Mouse (Mus musculus) MEL (cell line): ENCODE data around the gene Vps37d. TPM values are rescaled to one million over a fixed set of nuclear protein-coding genes. Genes with fewer than 3 reads are reported as not detected.

Experiments used
- DNase-seq: peaks from one replicate; pipeline ENCODE4 v3.0.0; 2011; ENCODE audit warnings: low read depth, low spot score
- H3K27ac ChIP-seq: 2 replicates; pipeline ENCODE4 v1.5.1; 2012; ENCODE audit warnings: low read depth, mild to moderate bottlenecking, control low read depth, low read length, moderate library complexity; ENCODE audit not compliant: control insufficient read depth
- H3K27me3 ChIP-seq, 2 experiments: fragments of 150-350 bp in 1 of 2; sonication (generic) in 1 of 2; 2 replicates each; pipeline ENCODE4 v1.6.1; 2012; ENCODE audit warnings: low read length in 2 of 2, mild to moderate bottlenecking in 2 of 2, improper control_type of control experiment in 1 of 2, moderate library complexity in 1 of 2; ENCODE audit not compliant: insufficient read depth in 2 of 2, control insufficient read depth in 1 of 2
- H3K36me3 ChIP-seq, 2 experiments: 2 replicates each; pipeline ENCODE4 v1.6.1; 2012 to 2014; ENCODE audit warnings: low read length in 2 of 2, improper control_type of control experiment in 1 of 2, inconsistent platforms in 1 of 2, mild to moderate bottlenecking in 1 of 2; ENCODE audit not compliant: insufficient read depth in 2 of 2, control insufficient read depth in 1 of 2
- H3K4me1 ChIP-seq, 2 experiments: fragments of 150-350 bp in 1 of 2; sonication (generic) in 1 of 2; 2 replicates each; pipeline ENCODE4 v1.6.1; 2012; ENCODE audit warnings: low read length in 2 of 2, improper control_type of control experiment in 1 of 2, mild to moderate bottlenecking in 1 of 2; ENCODE audit not compliant: insufficient read depth in 2 of 2, control insufficient read depth in 1 of 2
- H3K4me3 ChIP-seq, 2 experiments: fragments of 150-350 bp in 1 of 2; sonication (generic) in 1 of 2; 2 replicates each; pipeline ENCODE4 v1.5.1; 2012; ENCODE audit warnings: low read depth in 2 of 2, low read length in 2 of 2, mild to moderate bottlenecking in 2 of 2, moderate library complexity in 2 of 2, control low read depth in 1 of 2, improper control_type of control experiment in 1 of 2; ENCODE audit not compliant: control insufficient read depth in 1 of 2, insufficient read depth in 1 of 2
- H3K79me2 ChIP-seq: 2 replicates; pipeline ENCODE4 v1.6.1; 2012; ENCODE audit warnings: mild to moderate bottlenecking, low read length, moderate library complexity; ENCODE audit not compliant: control insufficient read depth, poor library complexity, insufficient read depth
- H3K9ac ChIP-seq: 2 replicates; pipeline ENCODE4 v1.6.1; 2012; ENCODE audit warnings: low read depth, mild to moderate bottlenecking, control low read depth, low read length, moderate library complexity; ENCODE audit not compliant: control insufficient read depth, poor library complexity, severe bottlenecking
- H3K9me3 ChIP-seq: fragments of 150-350 bp; sonication (generic); replicated peaks from 2 replicates; pipeline ENCODE4 v1.6.1; 2012; ENCODE audit warnings: mild to moderate bottlenecking, low read length, improper control_type of control experiment, moderate library complexity; ENCODE audit not compliant: insufficient read depth
- CHD1 ChIP-seq: IDR thresholded peaks from 2 replicates; pipeline ENCODE4 v1.6.1; 2012; ENCODE audit warnings: low read depth, mild to moderate bottlenecking, inconsistent platforms, low read length, improper control_type of control experiment
- CTCF ChIP-seq, 3 experiments: IDR thresholded peaks in 2 of 3; conservative IDR thresholded peaks in 1 of 3; 2 replicates each; pipeline ENCODE4 v1.5.1; 2011 to 2012; ENCODE audit warnings: low read length in 3 of 3, low read depth in 2 of 3, mild to moderate bottlenecking in 2 of 3, improper control_type of control experiment in 1 of 3, inconsistent platforms in 1 of 3, mixed read lengths in 1 of 3, moderate library complexity in 1 of 3; ENCODE audit not compliant: control insufficient read depth in 1 of 3, insufficient read depth in 1 of 3, poor library complexity in 1 of 3, severe bottlenecking in 1 of 3
- EP300 ChIP-seq, 2 experiments: IDR thresholded peaks; 2 replicates each; pipeline ENCODE4 v1.6.1; 2011; ENCODE audit warnings: improper control_type of control experiment in 2 of 2, low read length in 2 of 2, low read depth in 1 of 2, mild to moderate bottlenecking in 1 of 2
- GATA1 ChIP-seq: IDR thresholded peaks from 2 replicates; pipeline ENCODE4 v1.6.1; 2011; ENCODE audit warnings: low read depth, low read length, improper control_type of control experiment
- KAT2A ChIP-seq: conservative IDR thresholded peaks from 2 replicates; pipeline ENCODE4 v1.6.1; 2012; ENCODE audit warnings: low read depth, low read length, improper control_type of control experiment, inconsistent platforms
- MXI1 ChIP-seq: IDR thresholded peaks from 2 replicates; pipeline ENCODE4 v1.6.1; 2011; ENCODE audit warnings: mild to moderate bottlenecking, low read depth, low read length, improper control_type of control experiment
- NRF1 ChIP-seq: IDR thresholded peaks from 2 replicates; pipeline ENCODE4 v1.6.1; 2014; ENCODE audit warnings: low read depth, mild to moderate bottlenecking, inconsistent platforms, low read length, improper control_type of control experiment, moderate library complexity; ENCODE audit not compliant: poor library complexity, insufficient read depth, severe bottlenecking
- POLR2AphosphoS2 ChIP-seq: IDR thresholded peaks from 2 replicates; pipeline ENCODE4 v1.6.1; 2011; ENCODE audit warnings: low read length, improper control_type of control experiment
- POLR2AphosphoS5 ChIP-seq: IDR thresholded peaks from 2 replicates; pipeline ENCODE4 v1.6.1; 2012; ENCODE audit warnings: low read depth, borderline replicate concordance, mild to moderate bottlenecking, inconsistent platforms, low read length, moderate library complexity, mixed read lengths
- RAD21 ChIP-seq: IDR thresholded peaks from 2 replicates; pipeline ENCODE4 v1.6.1; 2011; ENCODE audit warnings: mild to moderate bottlenecking, low read depth, low read length, improper control_type of control experiment
- RCOR1 ChIP-seq: IDR thresholded peaks from 2 replicates; pipeline ENCODE4 v1.6.1; 2012; ENCODE audit warnings: low read depth, mild to moderate bottlenecking, inconsistent platforms, low read length, improper control_type of control experiment
- SIN3A ChIP-seq: IDR thresholded peaks from 2 replicates; pipeline ENCODE4 v1.6.1; 2012; ENCODE audit warnings: low read length, improper control_type of control experiment, inconsistent platforms
- TAL1 ChIP-seq: IDR thresholded peaks from 2 replicates; pipeline ENCODE4 v1.6.1; 2012; ENCODE audit warnings: mild to moderate bottlenecking, inconsistent platforms, low read length, moderate library complexity, mixed read lengths
- TBP ChIP-seq: IDR thresholded peaks from 2 replicates; pipeline ENCODE4 v1.8.0; 2011; ENCODE audit warnings: low read depth, low read length, improper control_type of control experiment
- TCF12 ChIP-seq: IDR thresholded peaks from 2 replicates; pipeline ENCODE4 v1.6.1; 2014; ENCODE audit warnings: low read depth, mild to moderate bottlenecking, inconsistent platforms, low read length, improper control_type of control experiment, moderate library complexity
- USF2 ChIP-seq, 2 experiments: IDR thresholded peaks; 2 replicates each; pipeline ENCODE4 v1.6.1; 2011 to 2012; ENCODE audit warnings: improper control_type of control experiment in 2 of 2, low read length in 2 of 2, borderline replicate concordance in 1 of 2, inconsistent platforms in 1 of 2, low read depth in 1 of 2, mild to moderate bottlenecking in 1 of 2; ENCODE audit not compliant: insufficient read depth in 1 of 2
- ZNF384 ChIP-seq: IDR thresholded peaks from 2 replicates; pipeline ENCODE4 v1.6.1; 2012; ENCODE audit warnings: low read depth, mild to moderate bottlenecking, inconsistent platforms, low read length, improper control_type of control experiment
- polyA plus RNA-seq, 2 experiments: library from polyadenylated mRNA; stranded (reverse) in 1 of 2; unstranded in 1 of 2; fragments of >175 nt in 1 of 2; fragments of >200 nt in 1 of 2; gene quantifications; 2 replicates each; pipeline versions ENCODE4 v1.2.1 to v1.2.4; 2012; ENCODE audit warnings: low replicate concordance in 2 of 2, low read depth in 1 of 2; ENCODE audit not compliant: insufficient read length in 2 of 2, insufficient read depth in 1 of 2, missing spikeins in 1 of 2
- total RNA-seq: library from RNA; depleted of rRNA; stranded (reverse); fragments of 300-350 nt; gene quantifications from 2 replicates; pipeline ENCODE4 v1.2.3, GENCODE M21; 2012

Gene Vps37d
- total and polyA plus RNA-seq, 3 experiments = 0.31 to 1.2 TPM; not detected in 1

- no peak overlapping the region for H3K4me3 ChIP-seq
- H3K4me1 ChIP-seq = no peaks in the 10 kb centered on the region
- no peaks in the 10 kb centered on the region for H3K27me3 ChIP-seq
- TF ChIP-seq NRF1 = no peak
- TF ChIP-seq ZNF384 = no peak
- TF ChIP-seq SIN3A = no peak
- TF ChIP-seq RAD21 = no peak
- TF ChIP-seq TAL1 = no peak
- TF ChIP-seq CHD1 = no peak
- TF ChIP-seq EP300 (IDR thresholded peaks at IDR 0.05; ENCODE audit: low read depth in 1 of 2, low read length in 2 of 2) = no peak
- no peak for TF ChIP-seq USF2 (IDR thresholded peaks at IDR 0.05; ENCODE audit: borderline replicate concordance in 1 of 2, insufficient read depth in 1 of 2, low read depth in 1 of 2, low read length in 2 of 2)
- no peak for TF ChIP-seq TCF12
- no peak for TF ChIP-seq MXI1
- TF ChIP-seq TBP = no peak
- no peak for TF ChIP-seq CTCF (IDR thresholded peaks at IDR 0.05 in 2 of 3, conservative IDR thresholded peaks at IDR 0.05 in 1 of 3; ENCODE audit: control insufficient read depth in 1 of 3, insufficient read depth in 1 of 3, low read depth in 2 of 3, low read length in 3 of 3, poor library complexity in 1 of 3, severe bottlenecking in 1 of 3)
- no peak for TF ChIP-seq KAT2A
- no peak for TF ChIP-seq GATA1
- no peak for TF ChIP-seq POLR2AphosphoS2
- TF ChIP-seq, all 39 proteins: peak for 0
- DNase-seq = no peak
- Histone ChIP-seq H3K79me2 (no peaks in the 10 kb centered on the region), H3K9me3 (no peaks in the 10 kb centered on the region), H3K36me3 (no peaks in the 10 kb centered on the region), H3K9ac (no peak overlapping the region), H3K27ac (no peak overlapping the region)
Measured at GRCm38 (mm10) chr5:135044575-135044974, 33.5 kb downstream of the Vps37d start.

GRCm38 (mm10) chr5:135042105-135042788 lies 35.8 kb downstream of the Vps37d start:
- Histone ChIP-seq H3K9me3 (no peaks in the 10 kb centered on the region), H3K4me1 (no peaks in the 10 kb centered on the region), H3K27ac (no peak overlapping the region), H3K36me3 (no peaks in the 10 kb centered on the region), H3K9ac (no peak overlapping the region), H3K79me2 (no peaks in the 10 kb centered on the region), H3K4me3 (no peak overlapping the region), H3K27me3 (no peaks in the 10 kb centered on the region)
- no peak for DNase-seq
- TF ChIP-seq POLR2AphosphoS5 = no peak
- no peak for TF ChIP-seq RCOR1
- TF ChIP-seq ZNF384 = no peak
- no peak for TF ChIP-seq TBP
